In the genomic region with DNA sequence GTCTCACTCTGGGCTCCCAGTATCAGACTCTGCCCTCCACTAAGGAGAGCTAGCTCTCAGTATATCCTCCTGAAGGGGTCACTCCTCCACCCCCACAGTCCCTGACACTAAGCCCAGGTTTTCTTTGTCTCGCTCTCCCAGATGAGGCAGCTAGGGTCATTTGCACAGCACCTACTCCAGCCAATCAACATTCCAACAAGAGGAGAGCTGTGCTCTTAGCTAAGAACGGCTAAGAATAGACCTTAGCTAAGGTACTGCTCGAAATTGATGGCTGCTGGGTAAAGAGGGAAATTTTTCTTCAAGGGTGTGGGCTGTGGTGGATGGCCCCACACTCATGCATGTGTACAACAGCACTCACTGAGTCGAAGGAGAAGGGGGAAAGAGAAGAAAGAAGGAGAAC, we compare ENCODE assay signal across 9 mouse cellular contexts.
A peak's percentile ranks its signal among the peaks of the same experiment; 100 is the strongest.
DNase-seq lines count a peak whose midpoint lies in the region; ATAC-seq and TF ChIP-seq lines count a peak whose summit lies in the region.
"Had no signal": no experiment of that assay in that cellular context is flagged by ENCODE, and none has a peak within 500 bp of the region (broad histone marks: within the 10 kb centered on the region; RNA-seq: fewer than 3 reads in every experiment).

No protein-coding gene starts in this region.

- no peaks in the 10 kb centered on the region for H3K9me3 ChIP-seq in intestine, postnatal 0 days (ENCODE audit: control insufficient read depth)
- no peaks in the 10 kb centered on the region for H3K9me3 ChIP-seq in midbrain, postnatal 0 days (ENCODE audit: low read length)

- H3K4me2 ChIP-seq in intestine, postnatal 0 days (replicated peaks; ENCODE audit: low read depth), result peak overlapping the region; percentile 65
- H3K4me2 ChIP-seq in midbrain, postnatal 0 days (ENCODE audit: low read depth, low read length, poor library complexity, severe bottlenecking), result 0 out of 2 replicates have a peak overlapping the region, but pooled peaks have one; percentile 36

- H3K27me3 ChIP-seq in intestine, postnatal 0 days (replicated peaks; ENCODE audit: control insufficient read depth, insufficient read depth, low read length), result no peaks in the 10 kb centered on the region
- H3K27me3 ChIP-seq in midbrain, postnatal 0 days (ENCODE audit: insufficient read depth, low read length), result peaks cover 5% of the 10 kb centered on the region; the same call in 1 of the 2 replicates

- peak overlapping the region; percentile 31; the same call in 1 of the 2 replicates for H3K4me3 ChIP-seq in intestine, postnatal 0 days (ENCODE audit: low read depth, low read length)
- no peak overlapping the region for H3K4me3 ChIP-seq in midbrain, postnatal 0 days (ENCODE audit: low read depth, low read length)

- no peaks in the 10 kb centered on the region for H3K36me3 ChIP-seq in intestine, postnatal 0 days (ENCODE audit: control insufficient read depth, insufficient read depth)
- H3K36me3 ChIP-seq in midbrain, postnatal 0 days (ENCODE audit: insufficient read depth, low read length), result no peaks in the 10 kb centered on the region

- WGBS in intestine, postnatal 0 days, result 19% methylated on average over 4 of the region's 4 CpGs
- 25% methylated on average over 4 of the region's 4 CpGs for WGBS in midbrain, postnatal 0 days

- no peak overlapping the region for H3K9ac ChIP-seq in intestine, postnatal 0 days (ENCODE audit: low read depth, low read length)
- no peak overlapping the region for H3K9ac ChIP-seq in midbrain, postnatal 0 days (replicated peaks; ENCODE audit: low read length, poor library complexity, severe bottlenecking)

- H3K27ac ChIP-seq in intestine, postnatal 0 days (ENCODE audit: low read depth, low read length), result no peak overlapping the region
- no peak overlapping the region for H3K27ac ChIP-seq in midbrain, postnatal 0 days (ENCODE audit: low read depth, low read length)
- H3K27ac ChIP-seq: macrophage had no signal

- peak; percentile 17 for DNase-seq in embryo, embryonic 9.5 days (ENCODE audit: extremely low spot score)
- DNase-seq in embryo, embryonic 11 days, result no peak
- DNase-seq in heart, adult 9 months (ENCODE audit: low spot score in 2 of 2), result peak; percentile 21 to 24
- no peak for DNase-seq in midbrain, postnatal 0 days (ENCODE audit: low spot score)
- DNase-seq in spleen, postnatal 10 days (ENCODE audit: low spot score in 2 of 2), result no peak
- no peak for DNase-seq in layer of hippocampus, adult 18-20 months (ENCODE audit: low spot score in 2 of 2)
- no peak for DNase-seq in testis, postnatal 14 days (ENCODE audit: low spot score)

- H3K4me1 ChIP-seq in intestine, postnatal 0 days (replicated peaks; ENCODE audit: control insufficient read depth, insufficient read depth, low read length), result no peaks in the 10 kb centered on the region
- H3K4me1 ChIP-seq in midbrain, postnatal 0 days (ENCODE audit: insufficient read depth, low read length), result no peaks in the 10 kb centered on the region

- ATAC-seq in intestine, postnatal 0 days, result no peak
- ATAC-seq in midbrain, postnatal 0 days (ENCODE audit: low FRiP score), result no peak

- no peak for TF ChIP-seq CTCF in intestine, postnatal 0 days (IDR thresholded peaks at IDR 0.05; ENCODE audit: low read depth)
- no peak for TF ChIP-seq CTCF in midbrain, postnatal 0 days (IDR thresholded peaks at IDR 0.05)

Comparison
In these comparisons a context has a peak if more than half of its experiments do, and no peak if none do; other contexts are left out.
1. DNase-seq: peak in embryo, embryonic 9.5 days (single experiment) and heart, adult 9 months (2 of 2); none in embryo, embryonic 11 days (single experiment), midbrain, postnatal 0 days (single experiment), spleen, postnatal 10 days (0 of 2), layer of hippocampus, adult 18-20 months (0 of 2) and testis, postnatal 14 days (single experiment).